Mouse (Mus musculus) adrenal gland, postnatal 14 days (tissue): Measurements from ENCODE around the gene AC109138.7. TPM values are rescaled to one million over a fixed set of nuclear protein-coding genes. Genes with fewer than 3 reads are reported as not detected.

Source experiments
- DNase-seq: peaks from one replicate; pipeline ENCODE4 v3.0.0; 2021; ENCODE audit warnings: mixed read lengths
- microRNA-seq, 2 experiments: library from miRNA; unstranded; fragments of <30 nt; microRNA quantifications; one replicate each; pipeline ENCODE4 v1.2.0; 2021
- total RNA-seq: library from RNA; stranded (reverse); gene quantifications from 2 replicates; pipeline ENCODE4 v1.2.3, GENCODE M21; 2021

The AC109138.7 gene
- total RNA-seq, 1 experiment from 2014 or later: not detected

DNA sequence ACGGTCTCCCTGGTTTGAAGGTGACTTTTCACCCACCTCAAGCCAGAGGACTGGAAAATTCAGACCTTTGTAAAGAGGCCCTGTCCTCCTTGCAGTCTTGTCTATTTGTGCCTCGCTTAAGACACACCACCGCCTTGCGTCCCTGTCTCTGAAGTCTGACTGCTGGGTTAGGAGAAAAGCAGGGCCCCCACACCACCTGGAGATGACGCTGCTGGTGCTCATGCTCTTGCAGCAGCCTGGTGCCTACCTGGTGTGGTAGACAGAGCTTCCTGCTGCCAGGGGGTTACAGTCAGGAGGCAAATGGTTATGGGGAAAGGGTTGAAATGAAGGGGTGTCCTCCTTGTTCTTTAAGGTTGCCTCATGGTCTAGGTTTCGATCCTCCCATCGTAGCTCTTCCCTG lies 40.1 kb downstream of the AC109138.7 start:
- DNase-seq: no peak

DNA sequence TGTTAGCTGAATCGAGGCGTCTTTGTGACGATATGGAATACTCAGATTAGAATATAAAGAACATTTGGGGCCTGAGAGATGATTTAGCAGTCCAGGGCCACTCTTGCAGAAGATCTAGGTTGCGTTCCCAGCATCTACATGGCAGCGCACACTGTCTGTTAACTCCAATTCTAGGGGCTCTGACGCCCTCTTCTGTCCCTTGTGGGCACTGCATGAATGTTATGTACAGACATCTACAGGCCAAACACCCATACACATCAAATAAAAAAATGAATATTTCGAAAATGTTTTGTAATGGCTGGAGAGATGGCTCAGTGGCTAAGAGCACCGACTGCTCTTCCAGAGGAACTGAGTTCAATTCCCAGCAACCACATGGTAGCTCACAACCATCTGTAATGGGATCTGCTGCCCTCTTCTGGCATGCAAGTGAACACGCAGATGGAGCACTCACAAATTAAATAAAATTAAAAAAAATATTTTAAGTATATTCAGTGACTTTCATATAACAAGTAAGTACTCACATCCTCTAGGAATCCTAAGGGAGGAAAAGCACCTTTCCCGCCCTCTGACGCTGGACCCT lies 41.5 kb downstream of the AC109138.7 start:
- DNase-seq: no peak

DNA sequence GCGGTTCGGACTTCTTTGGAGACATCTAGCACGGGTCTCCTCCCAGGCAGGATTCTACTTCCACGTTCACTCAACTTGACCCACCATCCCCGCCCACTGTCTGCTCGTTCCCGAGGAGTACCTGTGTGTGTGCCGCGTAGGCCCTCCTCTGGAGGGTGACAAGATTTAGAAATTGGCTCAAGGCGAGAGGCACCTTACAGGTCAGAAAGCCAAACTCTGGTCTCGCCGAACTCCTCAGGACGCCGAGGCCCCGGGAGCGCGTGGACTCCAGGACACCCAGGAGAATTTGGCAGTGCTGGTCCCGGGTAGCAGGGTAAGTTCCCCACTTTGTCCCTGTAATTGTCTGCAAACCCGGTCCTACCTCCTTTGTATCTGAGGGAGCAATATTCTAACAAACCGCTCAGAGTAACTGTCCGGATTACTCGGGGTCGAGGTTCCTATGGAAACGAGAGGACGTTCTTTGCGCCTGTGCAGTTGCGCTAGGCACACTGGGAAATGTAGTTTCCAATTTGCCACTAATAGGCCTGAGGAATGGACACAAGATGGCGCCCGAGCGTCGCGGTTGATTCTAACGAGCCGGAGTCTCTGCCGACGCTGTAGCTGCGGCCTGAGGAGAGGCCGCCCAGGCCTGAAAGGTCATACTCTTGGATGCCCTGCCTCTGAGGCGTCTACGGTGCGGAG lies 43.2 kb downstream of the AC109138.7 start:
- peak; percentile 94 for DNase-seq

DNA sequence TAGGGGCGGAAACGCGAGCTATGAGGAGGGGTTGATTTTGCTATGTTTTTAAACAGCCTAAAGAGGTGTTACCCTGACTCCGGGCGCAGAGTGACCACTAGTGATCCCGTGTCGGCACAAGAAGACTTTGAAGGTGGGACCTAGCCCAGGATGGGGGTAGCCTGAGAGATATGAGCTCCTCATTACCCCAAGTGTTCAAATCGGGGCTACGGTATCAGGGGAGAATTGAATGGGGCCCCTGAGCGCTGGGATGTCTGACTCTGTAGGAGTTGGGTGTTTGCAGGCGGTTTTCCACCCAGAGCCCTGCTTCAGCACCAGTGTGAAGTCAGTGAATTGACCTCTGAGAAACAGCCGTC lies 43.7 kb downstream of the AC109138.7 start:
- no peak for DNase-seq

DNA sequence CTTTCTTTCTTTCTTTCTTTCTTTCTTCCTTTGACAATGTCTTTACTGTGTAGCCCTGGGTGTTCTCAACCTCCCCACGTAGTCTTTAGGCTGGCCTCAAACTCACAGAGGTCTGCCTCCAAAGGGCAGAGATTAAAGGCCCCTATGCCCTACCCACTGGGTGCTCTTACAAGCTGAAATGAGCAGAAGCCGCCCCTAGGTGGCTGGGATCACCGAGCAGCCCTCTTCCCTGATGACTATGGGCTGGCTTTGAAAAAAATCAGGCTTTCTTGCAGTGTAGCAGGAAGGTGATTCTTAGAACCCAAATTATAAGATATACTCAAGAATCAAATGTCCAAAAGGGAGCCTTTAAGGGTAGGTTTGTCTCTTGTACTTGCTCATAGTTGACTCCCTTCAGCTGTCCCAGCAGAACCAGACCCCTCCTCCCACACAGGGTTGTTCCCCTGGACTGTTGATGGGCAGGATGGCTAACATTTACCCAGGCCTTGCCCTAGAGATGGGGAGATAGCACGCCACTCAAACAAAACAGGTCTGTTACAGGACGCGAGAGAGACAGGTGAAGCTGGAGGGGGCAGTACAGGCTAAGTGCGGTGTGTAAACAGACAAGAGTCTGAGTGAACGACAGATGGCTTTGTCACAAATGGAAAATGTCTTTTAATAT lies 47.0 kb downstream of the AC109138.7 start:
- no peak for DNase-seq

DNA sequence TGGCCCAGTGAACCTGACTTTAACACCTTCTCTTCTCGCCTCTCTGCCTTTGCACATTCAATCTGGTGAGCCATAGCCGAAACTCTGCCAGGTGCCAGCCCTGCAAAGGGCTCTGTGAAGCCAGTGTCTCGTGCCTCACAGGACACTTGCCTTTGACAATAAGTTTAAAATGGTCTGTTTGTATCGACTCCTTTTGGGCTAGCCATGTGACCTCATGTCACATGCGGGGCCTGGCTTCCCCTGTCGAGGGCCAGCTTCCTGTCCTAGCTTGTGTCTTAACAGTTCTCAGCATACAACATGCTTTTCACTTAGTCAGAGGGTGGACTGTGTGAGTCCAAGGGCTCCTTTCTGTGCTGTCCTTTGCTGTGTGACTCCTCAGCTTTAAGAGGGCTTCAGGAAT lies 48.6 kb downstream of the AC109138.7 start:
- DNase-seq: no peak

DNA sequence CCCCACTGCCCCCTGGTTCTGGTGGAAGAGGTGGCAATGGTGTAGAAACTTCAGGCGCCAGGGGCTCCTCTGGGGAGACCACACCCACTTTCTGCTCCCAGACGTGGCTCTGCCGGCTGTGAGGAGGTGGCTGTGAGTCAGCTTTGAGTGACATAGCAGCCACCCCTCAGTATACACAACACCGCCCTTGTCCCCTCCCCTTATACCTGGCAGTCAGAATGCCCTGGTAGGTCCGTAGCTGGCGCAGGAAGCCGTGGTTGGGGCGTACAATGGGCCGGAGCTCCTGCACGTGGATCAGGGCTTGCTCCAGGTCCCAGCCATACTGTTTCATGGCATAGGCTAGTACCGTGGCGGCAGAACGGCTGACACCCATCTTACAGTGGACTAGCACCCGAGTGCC lies 49.5 kb downstream of the AC109138.7 start:
- DNase-seq: no peak

DNA sequence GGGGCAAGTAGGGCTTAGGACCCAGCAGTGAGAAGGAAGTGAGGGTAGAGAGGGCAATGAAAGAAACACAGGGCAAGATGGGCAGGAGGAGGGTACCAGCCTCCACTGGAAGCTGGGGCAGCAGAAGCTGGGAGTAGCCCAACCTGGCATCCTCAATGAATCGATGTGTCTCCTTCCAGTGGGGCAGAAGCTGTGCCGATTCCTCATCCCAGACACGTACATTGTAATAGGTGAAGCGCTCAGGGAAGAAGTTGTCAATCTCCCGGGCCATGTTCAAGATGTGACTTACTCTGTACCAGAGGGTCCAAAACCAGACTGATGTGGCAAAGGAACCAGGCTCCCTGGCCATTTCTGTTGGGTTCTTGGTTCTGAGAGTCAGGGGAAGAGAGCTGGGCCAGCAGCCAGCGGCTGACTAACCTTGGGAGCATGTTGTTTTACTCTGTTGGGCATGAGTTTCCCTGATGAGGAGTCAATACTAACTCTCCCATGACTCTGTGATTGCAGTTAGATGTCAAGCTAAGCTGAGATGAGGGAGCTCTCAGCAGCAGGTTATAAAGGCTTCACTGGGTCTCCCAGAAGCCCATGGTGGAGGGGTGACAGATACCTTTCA lies 50.1 kb downstream of the AC109138.7 start:
- DNase-seq: peak; percentile 49

DNA sequence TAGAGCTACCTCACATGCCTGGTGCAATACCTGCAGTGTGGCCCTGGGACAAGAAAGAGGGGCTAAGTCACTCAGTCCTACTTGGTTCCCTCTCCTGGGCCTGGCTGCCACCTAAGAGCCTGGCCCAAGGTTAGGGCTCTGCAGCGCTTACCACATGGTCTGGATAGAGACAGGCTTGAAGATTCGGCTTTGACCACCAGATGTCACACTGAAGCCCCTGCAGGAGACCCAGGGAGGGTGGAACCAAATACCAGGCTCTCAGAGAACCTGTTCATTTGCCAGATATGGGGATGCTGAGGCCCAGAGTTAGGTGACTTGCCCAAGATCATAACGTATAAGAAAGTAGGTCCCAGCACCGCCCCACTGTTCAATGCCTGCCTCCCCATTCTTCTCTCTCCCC lies 51.8 kb downstream of the AC109138.7 start:
- DNase-seq: no peak

DNA sequence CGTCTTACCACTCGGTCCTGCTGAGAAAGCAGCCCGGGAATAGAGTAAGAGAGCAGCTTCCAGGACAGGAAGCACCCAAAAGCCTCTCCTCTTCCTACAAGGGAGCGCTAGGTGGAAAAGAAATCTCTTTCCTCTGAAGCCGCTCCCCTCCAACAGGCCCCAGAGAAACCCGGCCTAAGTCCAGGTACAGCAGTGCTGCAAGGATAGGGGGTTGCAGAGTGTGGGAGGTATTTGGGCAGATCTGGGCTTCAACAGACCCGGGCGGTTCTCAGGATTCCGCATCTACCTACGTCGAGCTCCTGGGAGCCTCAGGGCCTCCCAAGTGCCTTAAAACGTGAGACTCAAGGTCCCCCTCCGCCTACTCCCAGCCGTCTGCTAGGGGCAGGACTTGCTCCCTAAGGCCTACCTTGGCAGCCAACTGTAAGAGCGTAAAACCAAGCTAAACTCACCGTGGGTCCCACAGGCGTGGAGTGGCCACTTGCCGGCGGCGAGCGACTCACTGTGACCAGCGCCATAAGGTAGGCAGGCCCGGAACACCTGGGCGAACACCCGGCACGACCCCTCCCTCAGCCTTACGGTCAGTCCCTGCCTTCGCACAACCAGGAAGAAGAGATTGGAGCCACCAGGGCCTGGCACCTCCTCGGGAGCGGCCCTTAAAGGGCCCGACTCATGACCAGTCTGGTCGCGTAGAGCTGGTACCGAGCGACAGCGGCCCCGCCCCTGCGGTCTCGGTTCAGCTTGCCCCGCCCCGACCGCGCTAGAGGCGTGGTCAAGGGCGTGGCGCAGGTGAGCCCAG lies 54.6 kb downstream of the AC109138.7 start, which contains the start of gene Ssh3:
Gene Ssh3, minus strand, starts transcription at position 615 of the 796 bp plus-strand sequence.
- peak; percentile 86 for DNase-seq

DNA sequence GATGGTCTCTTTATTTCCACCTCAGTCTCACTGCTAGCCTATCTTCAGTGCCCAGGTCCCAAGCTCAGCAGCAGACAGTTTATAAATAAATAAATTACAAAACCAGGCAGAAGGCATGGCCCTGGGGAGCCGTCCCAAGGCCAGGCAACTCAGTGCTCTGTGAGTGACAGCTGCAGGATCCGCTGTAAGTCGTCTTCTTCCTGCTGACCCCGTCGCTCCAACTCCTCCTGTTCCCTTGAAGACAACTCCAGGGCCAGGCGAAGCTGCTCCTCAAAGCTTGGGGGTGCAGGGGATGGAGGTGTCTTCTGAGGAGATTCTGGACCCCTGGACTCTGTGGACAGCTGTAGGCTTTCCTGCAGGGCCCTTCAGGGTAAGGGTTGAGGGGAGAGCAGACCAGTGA lies 56.0 kb downstream of the AC109138.7 start:
- DNase-seq: peak; percentile 63

DNA sequence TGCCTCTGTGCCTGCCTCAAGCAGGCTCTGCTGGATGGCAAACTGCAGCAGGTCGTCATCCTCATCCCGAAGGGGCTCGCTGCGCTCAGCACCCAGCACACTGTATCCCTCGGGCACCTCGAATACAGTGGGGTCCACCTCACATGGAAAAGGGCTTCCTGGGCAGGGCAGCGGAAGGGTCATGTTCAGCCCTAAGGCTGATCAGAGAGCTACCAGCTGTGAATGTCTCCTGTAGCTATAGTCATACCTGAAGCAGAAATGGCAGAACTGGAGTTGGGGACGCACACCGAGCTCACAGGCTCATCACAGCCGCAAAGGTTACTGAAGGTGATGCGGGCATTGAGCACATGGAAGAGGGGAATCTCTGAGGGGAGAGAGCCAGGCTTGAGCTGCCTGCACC lies 56.8 kb downstream of the AC109138.7 start:
- no peak for DNase-seq

DNA sequence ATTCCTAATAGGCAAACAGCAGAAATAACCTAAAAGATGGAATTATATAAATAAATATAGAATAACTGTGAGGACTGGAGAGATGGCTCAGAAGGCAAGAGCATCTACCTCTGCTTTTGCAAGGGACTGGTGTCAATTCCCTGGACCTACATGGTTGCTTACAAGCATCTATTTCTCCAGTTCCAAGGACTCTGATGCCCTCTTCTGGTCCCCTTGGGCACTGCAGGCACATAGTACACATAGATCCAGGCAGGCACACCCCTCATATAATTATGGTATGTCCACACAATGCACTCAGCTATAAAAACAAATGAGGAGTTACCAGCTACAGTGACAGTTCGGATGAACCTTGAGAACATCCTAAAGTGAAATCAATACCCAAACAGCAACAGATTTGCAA lies 65.3 kb downstream of the AC109138.7 start:
- peak; percentile 24 for DNase-seq

DNA sequence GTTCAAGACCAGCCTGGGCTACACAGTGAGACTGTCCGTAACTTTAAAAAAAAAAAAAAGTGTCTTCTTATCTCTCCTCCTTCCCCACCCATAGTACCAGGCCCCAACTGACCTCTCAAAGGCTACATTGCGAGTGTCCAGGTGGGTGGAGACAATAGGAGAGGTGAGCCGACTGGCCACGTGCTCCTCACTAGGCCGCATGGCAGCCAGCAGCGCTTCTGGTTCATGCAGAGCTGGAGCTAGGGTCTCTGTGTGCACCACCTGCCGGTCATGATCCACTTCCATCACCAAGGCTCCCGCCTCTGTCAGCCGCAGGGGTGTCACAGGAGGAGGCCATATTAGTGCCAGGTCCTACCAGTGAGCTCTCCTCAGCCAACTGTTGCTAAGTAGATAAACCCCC lies 66.3 kb downstream of the AC109138.7 start:
- DNase-seq: no peak

Small RNA genes within 50 kb of the gene (microRNA-seq; reads per million reads assigned to microRNA genes)
- gene Gm26115: 0 reads per million in 2 experiments
- gene Mir6985: 0.43 to 2.3 reads per million in 2 experiments

Other genes starting within 250 kb of the AC109138.7 start
- 7.6 and 11.6 TPM in 2 replicates for gene Aldh3b2, start 242.0 kb upstream of the AC109138.7 start, total RNA-seq
- 25.7 and 31.1 TPM in 2 replicates for gene Acy3, start 227.8 kb upstream of the AC109138.7 start, total RNA-seq
- gene Tbx10, start 221.6 kb upstream of the AC109138.7 start, total RNA-seq: not detected in 2 replicates
- gene Nudt8, start 213.8 kb upstream of the AC109138.7 start, total RNA-seq: 41.1 and 49.2 TPM in 2 replicates
- gene Gm49405, start 213.7 kb upstream of the AC109138.7 start, total RNA-seq: 0.89 and 1.7 TPM in 2 replicates
- gene Doc2g, start 211.0 kb upstream of the AC109138.7 start, total RNA-seq: 1.6 and 2.8 TPM in 2 replicates
- 604 and 685 TPM in 2 replicates for gene Ndufv1, start 201.6 kb upstream of the AC109138.7 start, total RNA-seq
- 289 and 329 TPM in 2 replicates for gene Gstp1, start 176.4 kb upstream of the AC109138.7 start, total RNA-seq
- gene Gstp2, start 168.3 kb upstream of the AC109138.7 start, total RNA-seq: 62.4 and 76.7 TPM in 2 replicates
- gene Gstp3, start 154.8 kb upstream of the AC109138.7 start, total RNA-seq: 4.5 and 58.0 TPM in 2 replicates
- gene Cabp2, start 132.8 kb upstream of the AC109138.7 start, total RNA-seq: not detected in 2 replicates
- gene Cdk2ap2, start 117.2 kb upstream of the AC109138.7 start, total RNA-seq: 78.4 and 97.1 TPM in 2 replicates
- gene Pitpnm1, start 114.4 kb upstream of the AC109138.7 start, total RNA-seq: 95.1 and 116 TPM in 2 replicates
- 81.3 and 94.1 TPM in 2 replicates for gene Aip, start 88.5 kb upstream of the AC109138.7 start, total RNA-seq
- 0.08 TPM in 1 of 2 replicates, not detected in the other for gene Gpr152, start 74.6 kb upstream of the AC109138.7 start, total RNA-seq
- gene Cabp4, start 70.3 kb upstream of the AC109138.7 start, total RNA-seq: 1.7 and 2.4 TPM in 2 replicates
- 183 and 193 TPM in 2 replicates for gene Coro1b, start 65.7 kb upstream of the AC109138.7 start, total RNA-seq
- gene Ptprcap, start 60.8 kb upstream of the AC109138.7 start, total RNA-seq: 4.4 and 27.5 TPM in 2 replicates
- gene Rps6kb2, start 51.0 kb upstream of the AC109138.7 start, total RNA-seq: 29.1 and 34.4 TPM in 2 replicates
- gene Carns1, start 38.9 kb upstream of the AC109138.7 start, total RNA-seq: 2.6 and 4.1 TPM in 2 replicates
- 1.9 and 15.1 TPM in 2 replicates for gene Tbc1d10c, start 23.1 kb upstream of the AC109138.7 start, total RNA-seq
- 369 and 402 TPM in 2 replicates for gene Ppp1ca, start 22.3 kb upstream of the AC109138.7 start, total RNA-seq
- gene Rad9a, start 12.7 kb upstream of the AC109138.7 start, total RNA-seq: 8.2 and 10.7 TPM in 2 replicates
- 10.8 and 16.3 TPM in 2 replicates for gene Clcf1, start 119 bp upstream of the AC109138.7 start, total RNA-seq
- gene Pold4, start 17.5 kb downstream of the AC109138.7 start, total RNA-seq: 43.3 and 57.9 TPM in 2 replicates
- 17.3 and 20.8 TPM in 2 replicates for gene Ssh3, start 54.8 kb downstream of the AC109138.7 start, total RNA-seq
- 2.7 and 4.8 TPM in 2 replicates for gene Ankrd13d, start 68.8 kb downstream of the AC109138.7 start, total RNA-seq
- 45.2 and 74.4 TPM in 2 replicates for gene Grk2, start 91.9 kb downstream of the AC109138.7 start, total RNA-seq
- 96.2 and 111 TPM in 2 replicates for gene Kdm2a, start 183.9 kb downstream of the AC109138.7 start, total RNA-seq
- 14.1 and 17.3 TPM in 2 replicates for gene Rhod, start 225.1 kb downstream of the AC109138.7 start, total RNA-seq